Mouse (Mus musculus) embryonic facial prominence, embryonic 13.5 days (tissue): Measurements from ENCODE around the gene Olfr433. TPM values are rescaled to one million over a fixed set of nuclear protein-coding genes. Genes with fewer than 3 reads are reported as not detected.
"Not testable (repeated sequence)": the region's sequence is repeated elsewhere in the genome, so short reads cannot be mapped to it uniquely, and the experiment has no call there.

Source experiments
- ATAC-seq: fragments of 200-750 bp; cut with Nextera tagmentation; 2 replicates; pipeline ENCODE4 v1.8.0; 2017; ENCODE audit warnings: low read depth; ENCODE audit not compliant: insufficient number of reproducible peaks, insufficient read depth, low FRiP score, low TSS enrichment
- H3K27ac ChIP-seq: fragments of 300-500 bp; sonication (generic); 2 replicates; pipeline ENCODE4 v1.5.1; 2015; ENCODE audit warnings: moderate library complexity, mild to moderate bottlenecking, inconsistent platforms
- H3K27me3 ChIP-seq: fragments of 300-500 bp; sonication (generic); 2 replicates; pipeline ENCODE4 v1.6.1; 2015; ENCODE audit warnings: mild to moderate bottlenecking, inconsistent platforms
- H3K36me3 ChIP-seq: fragments of 300-500 bp; sonication (generic); 2 replicates; pipeline ENCODE4 v1.6.1; 2015; ENCODE audit warnings: mild to moderate bottlenecking, inconsistent platforms
- H3K4me1 ChIP-seq: fragments of 300-500 bp; sonication (generic); 2 replicates; pipeline ENCODE4 v1.6.1; 2015; ENCODE audit warnings: inconsistent platforms
- H3K4me2 ChIP-seq: fragments of 300-500 bp; sonication (generic); 2 replicates; pipeline ENCODE4 v1.6.1; 2015; ENCODE audit warnings: moderate library complexity, mild to moderate bottlenecking, inconsistent platforms
- H3K4me3 ChIP-seq: fragments of 300-500 bp; sonication (generic); 2 replicates; pipeline ENCODE4 v1.5.1; 2015; ENCODE audit warnings: mild to moderate bottlenecking, inconsistent platforms
- H3K9ac ChIP-seq: fragments of 300-500 bp; sonication (generic); 2 replicates; pipeline ENCODE4 v1.6.1; 2015; ENCODE audit warnings: mild to moderate bottlenecking, inconsistent platforms
- H3K9me3 ChIP-seq: fragments of 300-500 bp; sonication (generic); 2 replicates; pipeline ENCODE4 v1.6.1; 2016; ENCODE audit warnings: inconsistent platforms
- WGBS: fragments of 180-500 bp; shearing (Covaris S2); methylation state at CpG from one replicate; pipeline ENCODE4 v1.1.7; 2015; ENCODE audit warnings: mixed read lengths; 5-methylcytosine and 5-hydroxymethylcytosine counted together
- polyA plus RNA-seq: library from polyadenylated mRNA; unstranded; fragments of >200 nt; fragmentation: Nextera tagmentation; extraction: Ambion mirVana; gene quantifications from 2 replicates; pipeline ENCODE4 v1.2.1, GENCODE M21; 2015

The Olfr433 gene
- polyA plus RNA-seq = 0.10 TPM in 1 of 2 replicates, not detected in the other

DNA sequence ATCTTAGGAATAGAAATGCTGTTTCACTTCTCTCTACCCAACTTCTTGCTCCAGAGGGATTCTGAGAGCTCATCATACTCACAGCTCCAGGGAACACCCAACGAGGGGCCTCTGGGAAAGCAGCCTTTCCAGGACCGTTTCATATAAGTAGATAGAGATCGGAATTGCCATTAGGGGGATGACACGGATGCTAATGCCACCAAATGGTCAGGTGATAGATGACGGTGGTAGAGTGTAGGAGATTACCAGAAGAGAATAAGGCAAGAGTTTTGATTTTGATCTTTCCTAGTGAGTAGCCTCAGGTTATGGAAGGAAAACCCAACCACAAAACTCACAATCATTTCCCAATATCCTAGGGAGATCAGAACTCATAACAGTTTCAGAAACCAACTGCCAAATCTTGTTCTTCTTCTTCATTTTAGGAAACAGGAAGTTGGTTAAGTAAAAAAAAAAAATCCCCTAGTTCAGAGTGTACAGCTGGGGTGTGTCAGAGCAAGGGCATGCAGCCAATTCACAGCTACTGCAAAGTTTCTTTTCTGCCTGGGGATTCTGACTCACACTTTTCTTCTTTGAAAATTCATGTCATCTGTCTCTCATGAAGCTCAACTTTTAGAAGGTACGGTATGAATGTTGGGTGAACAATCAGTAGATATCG, at the start of gene Olfr433:
TSS of gene Olfr433 (plus strand) at position 183 of the 655 bp plus-strand sequence.
- H3K4me2 ChIP-seq = no peak within 1 kb of the TSS
- 83% methylated on average over 7 of the region's 7 CpGs for WGBS
- no peak within 1 kb of the TSS for H3K27ac ChIP-seq
- no peaks in the 10 kb centered on the region for H3K27me3 ChIP-seq
- no peaks in the 10 kb centered on the region for H3K4me1 ChIP-seq
- no peaks in the 10 kb centered on the region for H3K36me3 ChIP-seq
- no peak within 1 kb of the TSS for H3K9ac ChIP-seq
- no peak for ATAC-seq
- H3K4me3 ChIP-seq = no peak within 1 kb of the TSS
- H3K9me3 ChIP-seq = no peaks in the 10 kb centered on the region

DNA sequence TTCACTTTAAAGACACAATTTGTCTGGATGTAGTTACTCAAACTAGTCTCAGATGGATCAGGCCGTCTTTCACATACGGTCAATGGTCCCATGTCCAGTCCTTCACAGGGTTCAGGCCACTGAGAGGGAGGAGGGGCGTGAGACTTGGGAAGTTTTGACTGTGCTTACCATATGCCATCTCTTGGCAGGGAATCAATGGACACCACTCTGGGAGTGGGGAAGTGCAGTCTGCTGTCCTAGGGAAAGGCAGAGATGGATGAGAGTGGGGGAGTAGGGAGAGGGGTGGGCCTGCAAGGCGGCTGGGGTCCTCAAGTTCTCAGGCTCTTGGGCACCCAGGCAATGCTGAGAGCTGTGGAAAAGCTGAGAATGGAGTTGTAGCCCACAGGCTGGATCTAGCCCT, 45.5 kb upstream of the Olfr433 start:
- no peak overlapping the region for H3K27ac ChIP-seq
- no peak overlapping the region for H3K9ac ChIP-seq
- no peak for ATAC-seq
- H3K4me2 ChIP-seq = no peak overlapping the region
- H3K9me3 ChIP-seq = no peaks in the 10 kb centered on the region
- H3K4me1 ChIP-seq = no peaks in the 10 kb centered on the region
- 83% methylated on average over 4 of the region's 4 CpGs for WGBS
- H3K36me3 ChIP-seq = no peaks in the 10 kb centered on the region
- H3K27me3 ChIP-seq = no peaks in the 10 kb centered on the region
- H3K4me3 ChIP-seq = no peak overlapping the region

DNA sequence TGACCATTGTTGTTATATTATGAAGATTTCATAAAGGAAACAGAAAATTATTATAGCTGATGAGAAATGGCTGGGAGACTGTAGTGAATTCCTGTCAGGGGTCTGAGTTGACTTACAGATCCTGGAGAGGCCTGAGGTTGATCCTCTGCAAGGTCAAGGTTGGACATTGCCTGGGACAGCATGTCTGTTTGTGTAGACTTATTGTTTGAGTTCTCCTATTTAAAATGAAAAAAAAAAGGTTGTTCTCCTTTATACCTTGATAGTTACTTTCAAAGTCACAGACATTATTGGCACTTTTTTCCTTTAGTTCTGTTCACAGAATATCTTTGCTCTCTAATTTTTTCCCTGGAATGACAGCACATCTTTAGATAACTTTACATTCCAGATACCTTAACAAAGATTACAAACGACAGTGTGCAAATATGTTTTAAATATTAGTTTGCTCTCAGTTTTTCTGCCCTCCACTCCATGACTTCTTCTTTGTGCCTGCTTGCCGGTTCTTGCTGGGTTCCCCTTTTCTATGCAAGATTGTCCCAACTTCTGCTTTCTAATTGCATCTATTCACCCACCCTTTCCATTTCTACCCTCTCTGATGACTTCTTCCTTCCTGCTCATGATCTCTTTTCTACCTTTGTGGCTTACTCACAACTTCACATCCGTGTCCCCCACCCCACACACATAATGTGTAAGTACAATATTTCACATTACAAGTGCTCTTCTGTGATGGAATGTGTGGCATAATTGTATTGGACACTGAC, 36.0 kb upstream of the Olfr433 start:
- not testable (repeated sequence) for H3K36me3 ChIP-seq, H3K9ac ChIP-seq, H3K4me3 ChIP-seq, H3K9me3 ChIP-seq, ATAC-seq, H3K4me1 ChIP-seq, H3K4me2 ChIP-seq, H3K27ac ChIP-seq, H3K27me3 ChIP-seq
- WGBS = 75% methylated on average over 2 of the region's 3 CpGs

DNA sequence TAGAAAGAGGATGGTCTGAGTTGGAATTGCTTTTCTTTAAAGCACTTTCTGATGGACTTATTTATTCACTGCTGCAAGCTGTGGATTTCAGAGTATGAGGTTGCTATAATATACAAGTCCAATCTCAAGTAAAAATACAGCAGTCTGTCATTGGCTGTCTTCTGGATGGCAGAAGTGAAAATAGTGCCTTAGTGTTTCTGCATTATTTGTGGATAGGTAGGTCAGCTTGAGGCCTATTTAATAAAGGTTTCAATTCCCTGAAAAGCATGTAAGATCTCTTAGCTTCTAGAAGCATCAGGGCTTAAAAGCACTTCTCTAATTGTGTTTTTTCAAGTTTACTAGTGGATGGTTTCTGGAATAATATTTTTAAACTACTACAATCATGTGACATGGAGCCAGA, 33.5 kb upstream of the Olfr433 start:
- not testable (repeated sequence) for H3K36me3 ChIP-seq, ATAC-seq, H3K9me3 ChIP-seq, H3K4me3 ChIP-seq, H3K9ac ChIP-seq, H3K4me2 ChIP-seq, H3K4me1 ChIP-seq, H3K27ac ChIP-seq, H3K27me3 ChIP-seq

DNA sequence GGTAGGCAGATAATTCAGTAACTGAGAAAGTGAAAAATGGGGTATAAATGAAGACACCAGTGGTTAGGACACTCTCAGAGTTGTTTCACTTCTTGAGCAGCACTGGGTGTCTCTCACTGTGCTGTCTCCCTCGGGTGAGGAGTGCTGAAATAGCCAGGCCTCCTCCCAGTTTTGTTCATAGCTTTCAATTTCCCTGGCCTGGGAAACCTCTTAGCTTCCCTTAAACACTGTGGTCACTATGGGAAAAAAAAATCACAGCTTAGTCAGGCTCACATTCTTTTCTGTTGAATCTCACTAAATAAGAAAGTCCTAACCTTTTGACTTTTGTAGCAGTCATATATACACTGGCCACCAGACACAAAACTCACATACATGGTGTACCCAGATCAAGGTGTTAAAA, 8.8 kb upstream of the Olfr433 start, which contains the start of gene Ifi205:
TSS of gene Ifi205 (minus strand) at position 113 of the 400 bp plus-strand sequence.
- no peak within 1 kb of the TSS for H3K27ac ChIP-seq
- no peak for ATAC-seq
- 32% methylated on average over 1 of the region's 1 CpGs for WGBS
- no peak within 1 kb of the TSS for H3K9ac ChIP-seq
- H3K4me3 ChIP-seq = no peak within 1 kb of the TSS
- no peaks in the 10 kb centered on the region for H3K9me3 ChIP-seq
- no peak within 1 kb of the TSS for H3K4me2 ChIP-seq
- no peaks in the 10 kb centered on the region for H3K4me1 ChIP-seq
- H3K36me3 ChIP-seq = no peaks in the 10 kb centered on the region
- H3K27me3 ChIP-seq = no peaks in the 10 kb centered on the region

DNA sequence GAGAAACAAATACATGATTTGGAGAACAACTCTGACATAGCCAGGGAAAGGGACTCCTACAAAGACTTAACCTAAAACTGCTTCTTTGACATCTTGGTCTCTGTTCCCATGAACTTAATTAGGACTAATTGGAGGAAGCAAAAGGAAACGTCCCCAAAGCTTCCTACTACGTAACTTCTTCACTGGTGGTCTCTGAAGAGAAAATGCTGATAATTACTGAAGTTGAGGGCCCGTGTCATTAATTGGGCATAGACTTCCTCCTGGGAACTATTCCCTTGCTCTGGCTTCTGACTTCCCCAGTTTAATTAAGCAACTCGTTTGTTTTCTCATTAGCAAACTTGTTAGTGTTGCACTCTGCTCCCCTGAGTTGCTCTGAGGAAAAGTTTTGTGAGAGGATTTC, 4.7 kb upstream of the Olfr433 start:
- no peak overlapping the region for H3K4me2 ChIP-seq
- no peak overlapping the region for H3K4me3 ChIP-seq
- H3K9ac ChIP-seq = no peak overlapping the region
- H3K27ac ChIP-seq = no peak overlapping the region
- no peaks in the 10 kb centered on the region for H3K27me3 ChIP-seq
- 48% methylated on average over 4 of the region's 4 CpGs for WGBS
- ATAC-seq = no peak
- H3K9me3 ChIP-seq = no peaks in the 10 kb centered on the region
- no peaks in the 10 kb centered on the region for H3K4me1 ChIP-seq
- H3K36me3 ChIP-seq = no peaks in the 10 kb centered on the region

DNA sequence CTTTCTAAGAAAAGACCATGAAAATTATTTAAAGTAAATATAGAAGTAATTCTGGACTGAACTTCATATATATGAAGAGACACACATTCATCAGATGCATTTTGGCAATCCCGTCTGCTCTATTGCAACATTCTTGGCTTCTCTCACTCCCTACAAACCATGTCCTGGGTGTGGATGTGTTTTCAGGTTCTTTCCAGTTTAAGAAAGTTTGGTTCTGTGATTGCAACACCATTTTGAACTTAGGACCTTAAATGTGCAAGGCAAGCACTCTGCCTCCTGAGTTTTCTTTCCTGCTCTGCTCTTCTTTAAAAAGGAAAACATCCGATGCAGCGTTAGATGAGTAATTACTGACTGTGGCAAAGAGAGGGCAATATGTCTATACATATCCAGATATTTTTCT, 2.0 kb upstream of the Olfr433 start:
- Histone ChIP-seq H3K9me3 (no peaks in the 10 kb centered on the region), H3K4me2 (no peak overlapping the region), H3K27ac (no peak overlapping the region), H3K27me3 (no peaks in the 10 kb centered on the region), H3K36me3 (no peaks in the 10 kb centered on the region), H3K4me1 (no peaks in the 10 kb centered on the region), H3K9ac (no peak overlapping the region), H3K4me3 (no peak overlapping the region)
- no peak for ATAC-seq
- 91% methylated on average over 3 of the region's 3 CpGs for WGBS

DNA sequence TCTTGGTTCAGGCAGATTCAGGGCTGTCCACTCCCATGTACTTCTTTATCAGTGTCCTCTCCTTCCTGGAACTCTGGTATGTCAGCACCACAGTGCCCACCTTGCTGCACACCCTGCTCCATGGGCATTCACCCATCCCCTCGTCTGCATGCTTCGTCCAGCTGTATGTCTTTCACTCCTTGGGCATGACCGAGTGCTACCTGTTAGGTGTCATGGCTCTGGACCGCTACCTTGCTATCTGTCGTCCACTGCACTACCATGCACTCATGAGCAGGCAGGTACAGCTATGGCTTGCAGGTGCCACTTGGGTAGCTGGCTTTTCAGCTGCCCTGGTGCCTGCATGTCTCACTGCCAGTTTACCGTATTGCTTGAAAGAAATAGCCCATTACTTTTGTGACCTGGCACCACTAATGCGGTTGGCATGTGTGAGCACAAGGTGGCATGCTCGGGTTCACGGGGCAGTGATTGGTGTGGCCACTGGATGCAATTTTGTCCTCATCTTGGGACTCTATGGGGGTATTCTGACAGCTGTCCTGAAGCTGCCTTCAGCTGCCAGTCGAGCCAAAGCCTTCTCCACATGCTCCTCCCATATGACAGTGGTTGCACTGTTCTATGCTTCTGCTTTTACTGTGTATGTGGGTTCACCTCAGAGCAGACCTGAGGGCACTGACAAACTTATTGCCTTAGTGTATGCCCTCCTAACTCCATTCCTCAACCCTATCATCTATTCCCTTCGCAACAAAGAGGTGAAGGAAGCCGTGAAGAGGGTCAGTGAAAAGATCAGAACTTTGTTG, 1.8 kb downstream of the Olfr433 start:
- not testable (repeated sequence) for H3K9me3 ChIP-seq, H3K4me3 ChIP-seq, H3K27ac ChIP-seq, H3K4me1 ChIP-seq, H3K27me3 ChIP-seq, H3K4me2 ChIP-seq, H3K9ac ChIP-seq, H3K36me3 ChIP-seq
- WGBS = 86% methylated on average over 12 of the region's 12 CpGs
- ATAC-seq = 0 out of 2 replicates have a peak, but pooled peaks have one; percentile 48

DNA sequence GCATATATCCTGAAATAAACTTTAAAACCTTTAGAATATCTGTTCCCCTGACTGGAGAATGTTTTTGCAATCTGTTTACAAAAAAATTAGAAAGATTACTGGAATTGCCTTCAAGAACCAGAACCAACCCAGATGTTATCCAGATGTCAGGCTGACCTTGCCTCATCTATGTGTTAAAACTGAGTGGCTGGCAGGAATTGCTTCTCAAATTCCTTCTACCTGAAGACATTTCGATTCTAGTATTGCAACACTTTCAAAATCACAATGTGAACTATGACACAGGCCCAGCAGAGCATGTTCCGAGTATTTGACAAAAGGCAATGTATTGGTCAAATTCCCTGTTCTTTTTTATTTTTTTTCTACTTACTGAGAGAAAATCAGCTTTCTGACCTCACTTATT, 3.9 kb downstream of the Olfr433 start:
- no peak overlapping the region for H3K27ac ChIP-seq
- no peaks in the 10 kb centered on the region for H3K4me1 ChIP-seq
- no peaks in the 10 kb centered on the region for H3K9me3 ChIP-seq
- no peak overlapping the region for H3K4me2 ChIP-seq
- H3K9ac ChIP-seq = no peak overlapping the region
- H3K36me3 ChIP-seq = no peaks in the 10 kb centered on the region
- ATAC-seq = no peak
- no peaks in the 10 kb centered on the region for H3K27me3 ChIP-seq
- 56% methylated on average over 2 of the region's 2 CpGs for WGBS
- H3K4me3 ChIP-seq = no peak overlapping the region

DNA sequence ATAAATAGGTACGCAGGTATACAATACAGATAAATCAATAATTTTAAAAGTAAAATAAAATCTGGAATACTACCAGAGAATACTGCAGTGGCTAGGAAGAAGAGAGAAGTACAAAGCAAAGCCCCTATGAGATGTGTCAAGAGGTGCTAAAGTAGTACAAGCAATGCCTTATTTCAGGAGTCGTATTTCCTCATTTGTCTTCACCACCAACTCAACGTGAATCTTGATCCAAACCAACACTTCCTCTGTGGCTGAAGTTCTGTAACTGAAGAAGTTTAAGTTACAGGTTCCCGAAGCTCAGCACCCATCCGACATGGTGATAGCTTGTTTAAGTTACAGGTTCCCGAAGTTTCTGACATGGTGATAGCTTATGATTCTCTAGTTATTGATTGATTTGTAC, 7.7 kb downstream of the Olfr433 start:
- not testable (repeated sequence) for H3K27me3 ChIP-seq
- 82% methylated on average over 6 of the region's 6 CpGs for WGBS

DNA sequence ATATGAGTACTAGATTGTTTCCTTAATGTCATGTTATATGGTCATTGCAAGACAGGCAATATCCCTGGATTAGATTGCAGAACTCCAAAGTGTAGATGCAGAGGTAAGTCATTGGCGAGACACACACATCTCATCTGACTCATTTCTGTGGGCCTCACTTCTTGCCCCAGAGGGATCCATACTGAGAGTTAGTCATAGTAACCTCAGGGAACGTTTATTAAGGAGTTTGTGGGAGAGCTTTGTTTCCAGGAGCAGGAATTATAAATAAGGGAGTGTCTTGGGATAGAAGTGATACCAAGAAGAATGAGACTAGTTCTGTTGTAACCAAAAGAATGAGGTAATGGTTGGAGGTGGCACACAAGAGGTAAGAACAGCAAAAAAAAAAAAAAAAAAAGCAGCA, 8.4 kb downstream of the Olfr433 start, which contains the start of gene Olfr432:
TSS of gene Olfr432 (plus strand) at position 313 of the 400 bp plus-strand sequence.
- 62% methylated on average over 2 of the region's 2 CpGs for WGBS
- no peak for ATAC-seq

More for the DNA sequence above, 7.7 kb downstream of the Olfr433 start:
- H3K4me1 ChIP-seq, H3K4me2 ChIP-seq, H3K9ac ChIP-seq, H3K36me3 ChIP-seq, H3K27ac ChIP-seq, H3K9me3 ChIP-seq, ATAC-seq, H3K4me3 ChIP-seq: not testable (repeated sequence)

More for the DNA sequence above, 8.4 kb downstream of the Olfr433 start, which contains the start of gene Olfr432:
- Histone ChIP-seq H3K27ac (no peak within 1 kb of the TSS), H3K36me3 (no peaks in the 10 kb centered on the region), H3K9ac (no peak within 1 kb of the TSS), H3K4me2 (no peak within 1 kb of the TSS), H3K4me3 (no peak within 1 kb of the TSS), H3K4me1 (no peaks in the 10 kb centered on the region), H3K27me3 (no peaks in the 10 kb centered on the region), H3K9me3 (no peaks in the 10 kb centered on the region)
